Mouse (Mus musculus) embryonic fibroblast, embryonic 13.5 days (primary cell): ENCODE results near the gene Pum1.
"Not testable (repeated sequence)": the region's sequence is repeated elsewhere in the genome, so short reads cannot be mapped to it uniquely, and the experiment has no call there.

Experiments used
- CTCF ChIP-seq: IDR thresholded peaks from 2 replicates; pipeline ENCODE4 v1.5.1; 2011; ENCODE audit warnings: mild to moderate bottlenecking, control low read depth, low read length, moderate library complexity, borderline replicate concordance; ENCODE audit not compliant: insufficient read depth
- POLR2A ChIP-seq: IDR thresholded peaks from 2 replicates; pipeline ENCODE4 v1.6.1; 2011; ENCODE audit warnings: low read depth, mild to moderate bottlenecking, control low read depth, low read length, moderate library complexity

DNA sequence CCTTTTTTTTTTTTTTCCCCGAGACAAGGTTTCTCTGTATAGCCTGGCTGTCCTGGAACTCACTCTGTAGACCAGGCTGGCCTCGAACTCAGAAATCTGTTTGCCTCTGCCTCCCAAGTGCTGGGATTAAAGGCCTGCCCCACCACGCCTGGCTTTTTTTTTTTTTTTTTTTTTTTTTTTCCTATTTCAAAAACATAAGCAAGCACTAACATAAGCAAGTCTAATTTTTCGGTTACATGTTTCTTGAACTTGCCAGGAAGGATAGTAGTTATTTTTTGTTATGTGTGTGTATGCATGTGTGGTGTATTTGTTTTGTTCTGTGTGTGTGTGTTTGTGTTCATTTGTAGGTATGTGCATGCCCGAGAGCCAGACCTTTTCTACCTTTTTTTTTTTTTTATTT is 6.9 kb downstream of the Pum1 start:
- TF ChIP-seq CTCF, POLR2A: not testable (repeated sequence)
